18 mouse cellular contexts compared by ENCODE assay signal in the genomic region with DNA sequence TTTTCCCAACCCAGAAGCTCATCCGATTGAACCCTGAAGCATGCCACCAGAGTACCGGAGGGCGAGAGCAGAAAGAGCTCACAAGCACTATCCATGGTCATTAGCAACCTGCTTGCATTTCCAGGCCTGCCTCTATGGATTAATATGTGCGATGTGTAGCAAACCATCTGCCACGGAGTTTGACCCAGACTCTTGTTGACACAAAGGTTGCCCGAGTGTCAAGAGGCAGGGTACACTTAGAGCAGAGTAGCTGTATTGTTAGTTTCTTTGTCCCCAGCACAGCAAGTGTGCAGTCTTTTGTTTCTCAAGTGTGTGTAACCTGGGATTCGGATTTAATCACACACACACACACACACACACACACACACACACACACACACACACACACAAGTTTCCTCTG.
A peak's percentile ranks its signal among the peaks of the same experiment; 100 is the strongest.
DNase-seq lines count a peak whose midpoint lies in the region; ATAC-seq and TF ChIP-seq lines count a peak whose summit lies in the region.
"Had no signal": no experiment of that assay in that cellular context is flagged by ENCODE, and none has a peak within 500 bp of the region (broad histone marks: within the 10 kb centered on the region; RNA-seq: fewer than 3 reads in every experiment).

No protein-coding gene starts in this region.

- DNase-seq in hindbrain, embryonic 11.5 days (ENCODE audit: low spot score), result peak; percentile 48
- DNase-seq in midbrain, embryonic 11.5 days (ENCODE audit: low spot score, missing footprints), result peak; percentile 89
- DNase-seq in midbrain, embryonic 14.5 days, result no peak
- no peak for DNase-seq in hindbrain, postnatal 0 days (ENCODE audit: low spot score)
- no peak for DNase-seq in B cell, adult 2 months
- DNase-seq: cerebellum, adult 9-11 months; gastrocnemius, postnatal 25 days; kidney, adult 8-10 months; kidney, postnatal 25 days; right cerebral cortex, postnatal 4 days; thymus, postnatal 4 days had no signal

- H3K9me3 ChIP-seq in hindbrain, embryonic 11.5 days (ENCODE audit: control insufficient read depth, low read length), result no peaks in the 10 kb centered on the region
- no peaks in the 10 kb centered on the region for H3K9me3 ChIP-seq in hindbrain, embryonic 16.5 days (ENCODE audit: control insufficient read depth, low read length)
- H3K9me3 ChIP-seq in midbrain, embryonic 11.5 days (ENCODE audit: control insufficient read depth, low read length), result no peaks in the 10 kb centered on the region
- H3K9me3 ChIP-seq in midbrain, embryonic 14.5 days (ENCODE audit: control insufficient read depth, low read length), result no peaks in the 10 kb centered on the region
- H3K9me3 ChIP-seq in hindbrain, postnatal 0 days (ENCODE audit: low read length), result no peaks in the 10 kb centered on the region
- H3K9me3 ChIP-seq in neural tube, embryonic 13.5 days, result no peaks in the 10 kb centered on the region
- H3K9me3 ChIP-seq: limb, embryonic 12.5 days had no signal

- TF ChIP-seq CTCF in hindbrain, postnatal 0 days (IDR thresholded peaks at IDR 0.05; ENCODE audit: low read depth), result no peak

- H3K4me3 ChIP-seq in hindbrain, embryonic 11.5 days (ENCODE audit: low read depth, low read length), result no peak overlapping the region
- no peak overlapping the region for H3K4me3 ChIP-seq in hindbrain, embryonic 16.5 days (ENCODE audit: low read length)
- H3K4me3 ChIP-seq in midbrain, embryonic 11.5 days (ENCODE audit: low read depth, low read length), result no peak overlapping the region
- H3K4me3 ChIP-seq in midbrain, embryonic 14.5 days (replicated peaks; ENCODE audit: low read depth, low read length), result no peak overlapping the region
- no peak overlapping the region for H3K4me3 ChIP-seq in hindbrain, postnatal 0 days (ENCODE audit: low read length)
- H3K4me3 ChIP-seq in neural tube, embryonic 13.5 days, result no peak overlapping the region
- H3K4me3 ChIP-seq: erythroblast, embryonic 14.5 days; left cerebral cortex, adult 2 months; limb, embryonic 12.5 days; megakaryocyte, embryonic 14.5 days had no signal

- ATAC-seq in hindbrain, embryonic 11.5 days (ENCODE audit: low FRiP score), result peak; percentile 81
- ATAC-seq in hindbrain, embryonic 16.5 days, result no peak
- peak; percentile 87 for ATAC-seq in midbrain, embryonic 11.5 days (ENCODE audit: low FRiP score)
- no peak for ATAC-seq in midbrain, embryonic 14.5 days (ENCODE audit: low FRiP score, low TSS enrichment)
- ATAC-seq in hindbrain, postnatal 0 days, result peak; percentile 49; the same call in 1 of the 2 replicates
- ATAC-seq in neural tube, embryonic 13.5 days (ENCODE audit: low read depth), result no peak

- no peaks in the 10 kb centered on the region; the same call in 1 of the 2 replicates for H3K4me1 ChIP-seq in hindbrain, embryonic 11.5 days (replicated peaks; ENCODE audit: control insufficient read depth, insufficient read depth, low read length)
- peaks cover 3% of the 10 kb centered on the region for H3K4me1 ChIP-seq in hindbrain, embryonic 16.5 days (ENCODE audit: control insufficient read depth, insufficient read depth, low read depth, low read length)
- peaks cover 12% of the 10 kb centered on the region for H3K4me1 ChIP-seq in midbrain, embryonic 11.5 days (ENCODE audit: control insufficient read depth, insufficient read depth, low read length)
- peaks cover 11% of the 10 kb centered on the region for H3K4me1 ChIP-seq in midbrain, embryonic 14.5 days (ENCODE audit: control insufficient read depth, insufficient read depth, low read length)
- no peaks in the 10 kb centered on the region for H3K4me1 ChIP-seq in hindbrain, postnatal 0 days (ENCODE audit: insufficient read depth, low read length)
- H3K4me1 ChIP-seq in neural tube, embryonic 13.5 days (replicated peaks), result peaks cover 44% of the 10 kb centered on the region
- H3K4me1 ChIP-seq: megakaryocyte, embryonic 14.5 days had no signal

- H3K27ac ChIP-seq in hindbrain, embryonic 11.5 days (ENCODE audit: low read depth, low read length), result no peak overlapping the region; the same call in 1 of the 2 replicates
- no peak overlapping the region for H3K27ac ChIP-seq in hindbrain, embryonic 16.5 days (ENCODE audit: low read depth, low read length)
- H3K27ac ChIP-seq in midbrain, embryonic 11.5 days (ENCODE audit: low read depth, low read length), result peak overlapping the region; percentile 53; the same call in 1 of the 2 replicates
- H3K27ac ChIP-seq in midbrain, embryonic 14.5 days (replicated peaks; ENCODE audit: low read depth, low read length), result no peak overlapping the region
- 0 out of 2 replicates have a peak overlapping the region, but pooled peaks have one; percentile 41 for H3K27ac ChIP-seq in hindbrain, postnatal 0 days
- H3K27ac ChIP-seq in neural tube, embryonic 13.5 days (replicated peaks), result no peak overlapping the region
- H3K27ac ChIP-seq: left cerebral cortex, adult 2 months; limb, embryonic 12.5 days; liver, embryonic 14.5 days had no signal

- H3K9ac ChIP-seq in hindbrain, embryonic 11.5 days (ENCODE audit: low read depth, low read length), result no peak overlapping the region
- no peak overlapping the region for H3K9ac ChIP-seq in hindbrain, embryonic 16.5 days (ENCODE audit: low read depth, low read length)
- no peak overlapping the region for H3K9ac ChIP-seq in midbrain, embryonic 11.5 days (ENCODE audit: low read length)
- H3K9ac ChIP-seq in midbrain, embryonic 14.5 days (replicated peaks; ENCODE audit: low read length), result no peak overlapping the region
- H3K9ac ChIP-seq in hindbrain, postnatal 0 days (replicated peaks; ENCODE audit: low read length), result no peak overlapping the region
- H3K9ac ChIP-seq in neural tube, embryonic 13.5 days, result 0 out of 2 replicates have a peak overlapping the region, but pooled peaks have one; percentile 38
- H3K9ac ChIP-seq: limb, embryonic 12.5 days; liver, embryonic 14.5 days had no signal

- H3K4me2 ChIP-seq in hindbrain, embryonic 11.5 days (replicated peaks; ENCODE audit: low read depth, low read length), result no peak overlapping the region
- no peak overlapping the region for H3K4me2 ChIP-seq in hindbrain, embryonic 16.5 days (ENCODE audit: low read length)
- no peak overlapping the region for H3K4me2 ChIP-seq in midbrain, embryonic 11.5 days
- no peak overlapping the region for H3K4me2 ChIP-seq in midbrain, embryonic 14.5 days (ENCODE audit: low read length)
- no peak overlapping the region for H3K4me2 ChIP-seq in hindbrain, postnatal 0 days (ENCODE audit: low read depth, low read length)
- no peak overlapping the region for H3K4me2 ChIP-seq in neural tube, embryonic 13.5 days
- H3K4me2 ChIP-seq: limb, embryonic 12.5 days had no signal

- 41% methylated on average over 7 of the region's 7 CpGs for WGBS in hindbrain, embryonic 11.5 days
- WGBS in hindbrain, embryonic 16.5 days, result 30% methylated on average over 7 of the region's 7 CpGs
- WGBS in midbrain, embryonic 11.5 days, result 43% methylated on average over 7 of the region's 7 CpGs
- 26% methylated on average over 7 of the region's 7 CpGs for WGBS in midbrain, embryonic 14.5 days
- 32% methylated on average over 7 of the region's 7 CpGs for WGBS in hindbrain, postnatal 0 days
- 36% methylated on average over 7 of the region's 7 CpGs for WGBS in neural tube, embryonic 13.5 days

- no peaks in the 10 kb centered on the region for H3K27me3 ChIP-seq in hindbrain, embryonic 11.5 days (ENCODE audit: control insufficient read depth, insufficient read depth, low read length)
- H3K27me3 ChIP-seq in hindbrain, embryonic 16.5 days (replicated peaks; ENCODE audit: control insufficient read depth, insufficient read depth, low read length), result no peaks in the 10 kb centered on the region
- no peaks in the 10 kb centered on the region for H3K27me3 ChIP-seq in midbrain, embryonic 11.5 days (ENCODE audit: control insufficient read depth, insufficient read depth, low read length)
- H3K27me3 ChIP-seq in midbrain, embryonic 14.5 days (ENCODE audit: control insufficient read depth, insufficient read depth, low read length), result no peaks in the 10 kb centered on the region
- H3K27me3 ChIP-seq in hindbrain, postnatal 0 days (ENCODE audit: insufficient read depth, low read length), result no peaks in the 10 kb centered on the region
- H3K27me3 ChIP-seq in neural tube, embryonic 13.5 days, result no peaks in the 10 kb centered on the region
- H3K27me3 ChIP-seq: limb, embryonic 12.5 days had no signal

- H3K36me3 ChIP-seq in hindbrain, embryonic 11.5 days (ENCODE audit: control insufficient read depth, insufficient read depth, low read length), result no peaks in the 10 kb centered on the region
- H3K36me3 ChIP-seq in hindbrain, embryonic 16.5 days (ENCODE audit: control insufficient read depth, insufficient read depth, low read length), result no peaks in the 10 kb centered on the region
- no peaks in the 10 kb centered on the region for H3K36me3 ChIP-seq in midbrain, embryonic 11.5 days (ENCODE audit: control insufficient read depth, insufficient read depth, low read length)
- H3K36me3 ChIP-seq in midbrain, embryonic 14.5 days (ENCODE audit: control insufficient read depth, insufficient read depth, low read length), result no peaks in the 10 kb centered on the region
- H3K36me3 ChIP-seq in hindbrain, postnatal 0 days (ENCODE audit: insufficient read depth, low read length), result 0 out of 2 replicates have a peak, but pooled peaks cover 4% of the 10 kb centered on the region
- no peaks in the 10 kb centered on the region for H3K36me3 ChIP-seq in neural tube, embryonic 13.5 days
- H3K36me3 ChIP-seq: limb, embryonic 12.5 days had no signal

Comparison
In these comparisons a context has a peak if more than half of its experiments do, and no peak if none do; other contexts are left out.
1. ATAC-seq: peak in hindbrain, embryonic 11.5 days (single experiment), midbrain, embryonic 11.5 days (single experiment) and hindbrain, postnatal 0 days (single experiment); none in hindbrain, embryonic 16.5 days (single experiment), midbrain, embryonic 14.5 days (single experiment) and neural tube, embryonic 13.5 days (single experiment).
2. DNase-seq: peak in hindbrain, embryonic 11.5 days (single experiment) and midbrain, embryonic 11.5 days (single experiment); none in midbrain, embryonic 14.5 days (single experiment), hindbrain, postnatal 0 days (single experiment) and B cell, adult 2 months (0 of 2).
3. H3K27ac ChIP-seq: peak in midbrain, embryonic 11.5 days (single experiment) and hindbrain, postnatal 0 days (single experiment); none in hindbrain, embryonic 11.5 days (single experiment), hindbrain, embryonic 16.5 days (single experiment), midbrain, embryonic 14.5 days (single experiment) and neural tube, embryonic 13.5 days (single experiment).